Mouse (Mus musculus) liver, embryonic 13.5 days (tissue): ENCODE results near the gene Ube2q2. TPM values are rescaled to one million over a fixed set of nuclear protein-coding genes. Genes with fewer than 3 reads are reported as not detected.

Experiments used
- ATAC-seq: fragments of 200-750 bp; cut with Nextera tagmentation; 2 replicates; pipeline ENCODE4 v1.8.0; 2017; ENCODE audit warnings: low read depth, mild to moderate bottlenecking, moderate number of reproducible peaks, moderate library complexity
- DNase-seq: peaks from one replicate; pipeline ENCODE4 v3.0.0; 2022
- H3K27ac ChIP-seq: fragments of 300-500 bp; sonication (generic); 2 replicates; pipeline ENCODE4 v1.5.1; 2015; ENCODE audit warnings: moderate library complexity, mild to moderate bottlenecking, inconsistent platforms
- H3K27me3 ChIP-seq: fragments of 300-500 bp; sonication (generic); 2 replicates; pipeline ENCODE4 v1.6.1; 2015; ENCODE audit warnings: mild to moderate bottlenecking, inconsistent platforms
- H3K36me3 ChIP-seq: fragments of 300-500 bp; sonication (generic); 2 replicates; pipeline ENCODE4 v1.6.1; 2015; ENCODE audit warnings: mild to moderate bottlenecking, inconsistent platforms
- H3K4me1 ChIP-seq: fragments of 300-500 bp; sonication (generic); replicated peaks from 2 replicates; pipeline ENCODE4 v1.6.1; 2015; ENCODE audit warnings: inconsistent platforms
- H3K4me2 ChIP-seq: fragments of 300-500 bp; sonication (generic); 2 replicates; pipeline ENCODE4 v1.6.1; 2015; ENCODE audit warnings: inconsistent platforms, mild to moderate bottlenecking, moderate library complexity
- H3K4me3 ChIP-seq: fragments of 300-500 bp; sonication (generic); replicated peaks from 2 replicates; pipeline ENCODE4 v1.5.1; 2015; ENCODE audit warnings: mild to moderate bottlenecking, inconsistent platforms
- H3K9ac ChIP-seq: fragments of 300-500 bp; sonication (generic); 2 replicates; pipeline ENCODE4 v1.6.1; 2015; ENCODE audit warnings: mild to moderate bottlenecking, inconsistent platforms
- H3K9me3 ChIP-seq: fragments of 300-500 bp; sonication (generic); replicated peaks from 2 replicates; pipeline ENCODE4 v1.6.1; 2016; ENCODE audit warnings: inconsistent platforms
- WGBS: fragments of 180-500 bp; shearing (Covaris S2); methylation state at CpG from one replicate; pipeline ENCODE4 v1.1.7; 2015; ENCODE audit not compliant: insufficient replicate concordance; 5-methylcytosine and 5-hydroxymethylcytosine counted together
- polyA plus RNA-seq: library from polyadenylated mRNA; unstranded; fragments of >200 nt; fragmentation: Nextera tagmentation; extraction: Ambion mirVana; gene quantifications from 2 replicates; pipeline ENCODE4 v1.2.1, GENCODE M21; 2015

Gene Ube2q2
- polyA plus RNA-seq, 1 experiment from 2014 or later, result 15.6 TPM

DNA sequence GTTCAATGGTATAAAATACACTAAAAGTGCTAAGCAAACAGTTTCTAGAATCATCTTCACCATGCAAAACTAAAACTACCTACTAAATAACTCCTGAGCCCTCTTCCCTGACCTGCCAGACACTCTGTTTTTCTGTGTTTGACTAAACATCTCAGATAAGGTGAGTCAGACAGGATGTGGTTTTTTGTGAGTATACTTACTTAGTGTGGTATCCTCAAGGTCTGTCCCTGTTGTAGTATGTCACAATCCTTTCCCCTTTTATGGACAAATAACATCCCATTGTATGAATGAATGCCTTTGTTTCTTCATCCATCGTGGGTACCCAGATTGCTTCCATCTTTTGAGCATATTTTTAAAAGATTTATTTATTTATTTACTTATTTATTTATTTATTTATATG lies 22.4 kb upstream of the Ube2q2 start:
- no peaks in the 10 kb centered on the region for H3K9me3 ChIP-seq
- H3K27ac ChIP-seq, result no peak overlapping the region
- WGBS, result 51% methylated on average over 1 of the region's 1 CpGs
- ATAC-seq, result no peak
- no peaks in the 10 kb centered on the region for H3K27me3 ChIP-seq
- no peak overlapping the region for H3K4me3 ChIP-seq
- no peak for DNase-seq
- H3K36me3 ChIP-seq, result no peaks in the 10 kb centered on the region
- H3K9ac ChIP-seq, result no peak overlapping the region
- H3K4me1 ChIP-seq, result peaks cover 3% of the 10 kb centered on the region; the same call in 1 of the 2 replicates
- no peak overlapping the region for H3K4me2 ChIP-seq

DNA sequence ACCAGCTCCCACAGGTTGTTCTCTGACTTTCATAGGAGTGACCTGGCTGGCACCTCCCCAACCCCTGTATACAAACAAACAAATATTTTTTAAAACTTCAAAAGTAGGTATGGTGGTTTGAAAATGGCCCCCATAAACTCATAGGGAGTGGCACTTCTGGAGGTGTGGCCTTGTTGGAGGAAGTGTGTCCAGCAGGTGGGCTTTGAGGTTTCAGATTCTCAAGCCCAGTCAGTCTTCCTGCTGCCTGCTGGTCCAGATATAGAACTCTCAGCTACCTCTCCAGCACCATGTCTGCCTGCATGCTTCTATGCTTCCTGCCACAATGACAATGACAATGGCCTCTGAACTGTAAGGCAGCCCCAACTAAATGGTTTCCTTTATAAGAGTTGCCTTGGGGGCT lies 16.8 kb upstream of the Ube2q2 start:
- no peak for ATAC-seq
- Histone ChIP-seq H3K27me3 (no peaks in the 10 kb centered on the region), H3K9ac (no peak overlapping the region), H3K4me1 (no peaks in the 10 kb centered on the region), H3K9me3 (no peaks in the 10 kb centered on the region), H3K27ac (no peak overlapping the region), H3K4me3 (no peak overlapping the region), H3K36me3 (no peaks in the 10 kb centered on the region), H3K4me2 (no peak overlapping the region)
- no peak for DNase-seq

DNA sequence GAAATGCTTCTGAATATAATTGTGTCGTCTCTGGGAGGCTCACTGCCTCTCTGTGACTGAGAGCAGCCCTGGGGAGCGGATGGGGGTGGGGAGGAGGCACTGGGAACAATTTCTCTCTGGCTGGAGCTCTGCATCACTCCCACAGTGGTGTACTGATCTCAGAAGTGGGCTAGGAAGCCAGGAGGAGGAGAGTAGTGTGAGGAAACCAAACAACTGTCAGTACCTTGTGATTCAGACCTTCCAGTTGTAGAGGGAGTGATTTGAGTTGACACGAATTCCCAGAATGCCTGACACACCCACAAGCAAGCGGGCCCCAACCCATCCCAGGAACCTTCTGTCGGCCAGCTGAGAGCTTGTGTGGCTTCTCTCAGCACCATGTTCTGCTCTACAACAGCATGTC lies 12.1 kb upstream of the Ube2q2 start:
- WGBS, result 34% methylated on average over 5 of the region's 5 CpGs

DNA sequence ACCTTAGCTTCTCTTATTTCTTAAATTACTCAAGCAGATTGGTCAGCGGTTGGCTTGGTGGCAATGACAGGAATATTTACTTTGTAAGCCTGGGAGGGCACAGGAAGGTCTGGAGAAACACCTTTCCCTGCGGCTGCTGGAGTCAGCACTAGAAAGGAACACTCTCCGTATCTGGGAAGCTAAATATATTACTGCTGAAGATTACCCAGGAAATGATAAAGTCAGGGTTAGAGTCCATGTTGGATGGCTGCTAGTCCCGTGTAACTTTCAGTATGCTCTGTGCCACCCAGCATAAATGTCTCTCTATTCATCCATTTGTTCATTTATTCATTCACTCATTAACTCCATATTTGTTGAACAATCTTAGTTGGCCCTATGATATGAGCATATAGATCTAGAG lies 11.5 kb upstream of the Ube2q2 start:
- no peak overlapping the region for H3K4me2 ChIP-seq
- H3K4me3 ChIP-seq, result no peak overlapping the region
- no peaks in the 10 kb centered on the region for H3K36me3 ChIP-seq
- 52% methylated on average over 4 of the region's 4 CpGs for WGBS
- 0 out of 2 replicates have a peak, but pooled peaks cover 4% of the 10 kb centered on the region for H3K4me1 ChIP-seq
- no peaks in the 10 kb centered on the region for H3K9me3 ChIP-seq
- no peak overlapping the region for H3K9ac ChIP-seq
- no peak overlapping the region for H3K27ac ChIP-seq
- no peak for ATAC-seq
- H3K27me3 ChIP-seq, result no peaks in the 10 kb centered on the region
- no peak for DNase-seq

More for the DNA sequence above, 12.1 kb upstream of the Ube2q2 start:
- Histone ChIP-seq H3K4me3 (no peak overlapping the region), H3K4me2 (no peak overlapping the region), H3K27me3 (no peaks in the 10 kb centered on the region), H3K4me1 (0 out of 2 replicates have a peak, but pooled peaks cover 4% of the 10 kb centered on the region), H3K9me3 (no peaks in the 10 kb centered on the region), H3K36me3 (no peaks in the 10 kb centered on the region), H3K9ac (no peak overlapping the region), H3K27ac (no peak overlapping the region)
- DNase-seq (no peak), ATAC-seq (no peak)

DNA sequence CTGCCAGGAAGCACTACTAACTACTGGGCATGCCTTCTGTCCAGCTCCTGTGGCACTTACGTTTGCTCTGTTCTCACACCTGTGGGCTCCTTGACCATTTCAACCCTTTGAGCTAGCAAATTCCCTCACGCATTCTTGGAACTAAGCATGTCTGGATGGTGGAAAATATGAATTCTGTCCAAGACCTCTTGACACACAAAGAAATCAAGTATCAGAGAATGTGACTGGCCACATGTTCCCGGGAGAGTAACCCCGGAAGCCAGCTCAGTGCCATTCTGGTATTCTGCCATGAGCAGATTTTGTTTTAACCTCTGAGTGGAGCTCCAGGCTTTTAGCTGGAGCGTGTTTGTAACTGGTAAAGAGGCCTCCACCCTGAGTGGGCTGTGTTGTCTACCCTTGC lies 8.7 kb upstream of the Ube2q2 start:
- ATAC-seq (no peak), DNase-seq (no peak)
- Histone ChIP-seq H3K27me3 (no peaks in the 10 kb centered on the region), H3K36me3 (no peaks in the 10 kb centered on the region), H3K9ac (no peak overlapping the region), H3K4me2 (no peak overlapping the region), H3K4me1 (0 out of 2 replicates have a peak, but pooled peaks cover 4% of the 10 kb centered on the region), H3K4me3 (no peak overlapping the region), H3K27ac (no peak overlapping the region), H3K9me3 (no peaks in the 10 kb centered on the region)
- WGBS, result 68% methylated on average over 5 of the region's 5 CpGs

DNA sequence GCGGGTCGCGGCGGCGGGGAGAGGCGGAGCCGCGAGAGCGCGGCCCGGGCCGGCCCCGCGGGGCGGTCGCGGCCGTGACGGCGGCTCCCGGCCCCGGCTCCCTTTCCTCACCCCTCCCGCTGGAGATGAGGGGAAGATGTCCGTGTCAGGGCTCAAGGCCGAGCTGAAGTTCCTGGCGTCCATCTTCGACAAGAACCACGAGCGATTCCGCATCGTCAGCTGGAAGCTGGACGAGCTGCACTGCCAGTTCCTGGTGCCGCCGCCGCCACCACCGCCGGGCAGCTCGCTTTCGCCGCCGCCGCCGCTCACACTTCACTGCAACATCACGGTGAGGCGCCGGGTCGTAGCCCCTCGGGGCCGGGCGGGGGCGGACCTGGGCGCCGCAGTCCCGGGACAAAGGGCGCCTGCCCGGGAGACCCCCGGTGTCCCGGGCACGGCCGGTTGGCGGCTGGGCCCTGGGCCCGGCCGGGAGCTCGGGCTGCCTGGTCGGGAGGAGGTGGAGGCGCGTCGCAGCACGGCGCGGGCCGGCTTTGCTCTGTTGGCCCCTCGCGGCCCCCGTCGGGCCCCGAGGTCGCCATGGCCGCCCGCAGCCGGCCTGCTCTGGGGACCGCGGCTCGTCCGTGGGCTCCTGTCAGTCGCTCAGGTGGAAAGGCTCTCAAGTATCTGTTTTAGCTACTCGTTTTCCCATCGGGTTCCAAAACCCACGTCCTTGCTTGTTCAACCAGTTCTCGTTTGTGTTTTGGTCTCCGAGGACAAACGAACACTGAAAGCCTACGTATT lies 1.0 kb downstream of the Ube2q2 start:
- H3K27me3 ChIP-seq, result no peaks in the 10 kb centered on the region
- H3K9ac ChIP-seq, result peak overlapping the region; percentile 87
- peak; percentile 62 for DNase-seq
- ATAC-seq, result peak; percentile 83
- H3K27ac ChIP-seq, result peak overlapping the region; percentile 75
- H3K9me3 ChIP-seq, result no peaks in the 10 kb centered on the region
- H3K4me3 ChIP-seq, result peak overlapping the region; percentile 90
- H3K36me3 ChIP-seq, result no peaks in the 10 kb centered on the region
- under 1% methylated on average over 92 of the region's 93 CpGs for WGBS
- H3K4me2 ChIP-seq, result peak overlapping the region; percentile 96
- peaks cover 37% of the 10 kb centered on the region for H3K4me1 ChIP-seq

DNA sequence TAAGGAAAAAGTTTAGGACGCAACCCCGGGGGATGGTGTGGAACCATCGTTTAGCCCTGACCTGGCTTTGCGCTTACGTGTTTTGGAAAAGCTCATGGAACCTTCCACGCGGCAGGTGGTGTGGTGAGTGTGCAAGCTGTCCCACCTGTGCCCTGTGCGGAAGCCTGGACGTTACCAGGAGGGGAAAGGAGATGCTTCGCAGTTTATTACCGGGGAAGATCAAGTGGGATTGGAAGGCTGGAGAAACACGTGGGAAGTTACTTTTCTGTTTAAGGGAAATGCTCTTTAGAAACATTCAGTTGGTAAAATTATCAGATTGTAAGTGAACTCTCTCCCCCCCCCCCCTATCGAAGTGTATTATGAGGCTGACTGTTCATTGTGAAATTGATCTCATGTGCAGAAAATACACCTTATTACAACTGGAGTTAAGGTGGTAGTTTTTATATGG lies 1.6 kb downstream of the Ube2q2 start:
- 2% methylated on average over 13 of the region's 13 CpGs for WGBS
- no peaks in the 10 kb centered on the region for H3K9me3 ChIP-seq
- H3K27ac ChIP-seq, result peak overlapping the region; percentile 75
- peak overlapping the region; percentile 96 for H3K4me2 ChIP-seq
- ATAC-seq (peak; percentile 51), DNase-seq (no peak)
- H3K27me3 ChIP-seq, result no peaks in the 10 kb centered on the region
- H3K4me1 ChIP-seq, result peaks cover 37% of the 10 kb centered on the region
- H3K4me3 ChIP-seq, result peak overlapping the region; percentile 90
- no peaks in the 10 kb centered on the region for H3K36me3 ChIP-seq
- peak overlapping the region; percentile 87 for H3K9ac ChIP-seq

DNA sequence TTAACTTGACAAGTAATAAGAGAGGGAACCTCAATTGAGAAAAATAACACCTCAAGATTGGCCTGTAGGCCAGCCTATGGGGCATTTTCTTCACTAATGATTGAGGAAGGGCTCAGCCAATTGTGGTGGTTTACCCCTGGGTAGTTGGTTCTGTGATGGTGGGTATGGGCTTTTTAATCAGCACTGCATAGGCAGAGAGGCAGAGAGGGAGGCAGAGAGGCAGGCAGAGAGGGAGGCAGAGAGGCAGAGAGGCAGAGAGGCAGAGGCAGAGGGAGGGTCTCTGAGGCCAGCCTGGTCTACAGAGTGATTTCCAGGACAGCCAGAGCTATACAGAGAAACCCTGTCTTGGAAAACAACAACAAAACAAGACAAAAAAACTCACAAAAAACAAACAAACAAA lies 2.4 kb downstream of the Ube2q2 start:
- H3K4me2 ChIP-seq, result peak overlapping the region; percentile 96
- no peak overlapping the region for H3K27ac ChIP-seq

DNA sequence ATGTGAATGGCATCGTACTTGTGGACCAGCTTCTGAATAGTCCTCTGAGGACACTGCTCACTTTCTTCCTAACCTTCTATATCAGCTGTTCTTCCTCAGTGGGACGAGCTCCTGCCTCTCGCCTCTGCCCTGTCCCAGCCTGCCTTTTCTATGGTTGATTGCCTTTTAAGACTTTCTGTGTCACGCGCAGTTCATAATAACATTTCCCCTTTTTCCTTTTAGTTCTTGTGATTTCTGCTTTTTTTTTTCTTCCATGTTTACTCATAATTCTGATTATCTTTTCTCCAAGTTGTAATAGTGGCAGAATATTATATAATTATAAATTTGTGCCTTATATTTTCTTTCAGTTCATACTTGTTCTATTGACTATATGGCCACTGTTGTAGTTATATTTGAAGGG lies 4.3 kb downstream of the Ube2q2 start:
- H3K9me3 ChIP-seq, result no peaks in the 10 kb centered on the region
- H3K27ac ChIP-seq, result no peak overlapping the region
- peaks cover 37% of the 10 kb centered on the region for H3K4me1 ChIP-seq
- DNase-seq, result no peak
- H3K4me2 ChIP-seq, result no peak overlapping the region
- WGBS, result 86% methylated on average over 5 of the region's 5 CpGs
- no peaks in the 10 kb centered on the region for H3K27me3 ChIP-seq
- H3K4me3 ChIP-seq, result no peak overlapping the region
- no peak for ATAC-seq
- no peaks in the 10 kb centered on the region for H3K36me3 ChIP-seq
- no peak overlapping the region for H3K9ac ChIP-seq

More for the DNA sequence above, 2.4 kb downstream of the Ube2q2 start:
- DNase-seq, result no peak
- H3K4me1 ChIP-seq, result peaks cover 37% of the 10 kb centered on the region
- peak overlapping the region; percentile 90 for H3K4me3 ChIP-seq
- H3K27me3 ChIP-seq, result no peaks in the 10 kb centered on the region
- H3K36me3 ChIP-seq, result no peaks in the 10 kb centered on the region
- peak overlapping the region; percentile 87 for H3K9ac ChIP-seq
- no peaks in the 10 kb centered on the region for H3K9me3 ChIP-seq
- no peak for ATAC-seq

DNA sequence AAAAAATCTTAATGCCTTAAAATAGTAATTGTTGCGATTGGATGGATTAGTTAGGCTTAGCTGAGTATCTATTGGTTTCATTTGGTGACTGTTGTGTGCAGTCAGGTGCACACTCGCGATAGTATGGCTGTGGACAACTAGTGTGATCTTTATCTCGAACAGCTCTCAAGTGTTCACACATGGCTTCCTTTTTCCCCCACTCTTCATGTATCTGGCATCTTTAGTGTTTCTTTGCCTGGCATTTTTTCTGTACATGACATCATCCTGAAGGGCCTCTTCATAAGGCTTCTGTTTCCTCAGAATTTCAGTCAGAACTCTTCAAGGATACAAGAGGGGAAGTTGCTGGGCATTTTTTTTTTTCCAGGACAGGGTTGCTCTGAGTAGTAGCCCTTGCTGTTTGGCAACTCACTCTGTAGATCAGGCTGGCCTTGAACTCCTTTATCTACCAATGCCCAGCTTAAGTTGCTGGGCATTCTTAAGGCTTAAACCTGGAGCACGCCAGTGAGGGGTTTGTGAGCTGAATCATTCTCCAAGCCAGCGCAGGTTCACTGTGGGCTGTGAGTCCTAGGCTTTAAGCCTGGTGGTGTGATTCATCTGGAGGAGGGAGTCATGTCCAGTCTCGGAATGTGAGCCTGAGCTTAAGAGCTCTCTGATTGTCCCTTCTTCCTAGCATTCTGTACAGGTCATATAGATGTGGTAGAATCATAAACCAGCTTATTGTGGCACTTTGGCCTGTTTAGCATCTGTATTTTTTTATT lies 22.2 kb downstream of the Ube2q2 start:
- peaks cover 19% of the 10 kb centered on the region for H3K4me1 ChIP-seq
- ATAC-seq (peak; percentile 71), DNase-seq (no peak)
- H3K4me3 ChIP-seq, result no peak overlapping the region
- H3K36me3 ChIP-seq, result 0 out of 2 replicates have a peak, but pooled peaks cover 4% of the 10 kb centered on the region
- H3K4me2 ChIP-seq, result no peak overlapping the region
- H3K9ac ChIP-seq, result no peak overlapping the region
- no peaks in the 10 kb centered on the region for H3K9me3 ChIP-seq
- 44% methylated on average over 7 of the region's 7 CpGs for WGBS
- no peaks in the 10 kb centered on the region for H3K27me3 ChIP-seq
- H3K27ac ChIP-seq, result no peak overlapping the region

DNA sequence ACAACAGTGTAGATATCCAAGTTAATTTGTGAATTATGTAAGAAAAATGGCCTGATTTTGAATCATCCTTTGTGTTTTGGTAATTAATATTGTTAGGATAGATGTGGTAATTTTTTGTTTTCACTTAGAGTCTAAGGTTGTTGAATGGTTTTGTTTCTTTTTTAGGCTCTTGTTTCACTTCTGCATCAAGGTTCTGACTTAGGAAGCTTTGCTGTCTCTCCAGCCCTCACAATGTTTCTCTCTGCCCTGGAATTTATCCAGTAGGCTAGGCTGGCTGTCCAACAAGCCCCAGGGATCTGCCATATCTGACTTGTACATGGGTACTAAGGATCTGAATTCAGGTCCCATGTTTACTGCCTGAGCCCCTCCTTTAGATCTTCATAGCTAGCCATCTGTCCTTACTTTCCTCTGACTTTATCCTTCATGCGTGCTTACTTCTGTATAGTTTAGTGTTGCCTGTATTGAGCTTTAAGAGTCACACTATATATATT lies 23.6 kb downstream of the Ube2q2 start:
- Histone ChIP-seq H3K36me3 (0 out of 2 replicates have a peak, but pooled peaks cover 4% of the 10 kb centered on the region), H3K4me3 (no peak overlapping the region), H3K4me2 (no peak overlapping the region), H3K9ac (no peak overlapping the region), H3K27ac (no peak overlapping the region), H3K27me3 (no peaks in the 10 kb centered on the region), H3K4me1 (peaks cover 16% of the 10 kb centered on the region), H3K9me3 (no peaks in the 10 kb centered on the region)
- DNase-seq (no peak), ATAC-seq (no peak)
- 80% methylated on average over 1 of the region's 1 CpGs for WGBS
